Mouse (Mus musculus) heart, adult 8-10 months (tissue): ENCODE measurements around the gene Wipi1. TPM values are rescaled to one million over a fixed set of nuclear protein-coding genes. Genes with fewer than 3 reads are reported as not detected.
A peak's percentile ranks its signal among the peaks of the same experiment; 100 is the strongest.

Experiments used
- DNase-seq: peaks from one replicate; pipeline ENCODE4 v3.0.0; 2022; ENCODE audit warnings: low spot score
- total RNA-seq, 4 experiments: library from RNA; stranded (reverse); gene quantifications; 2 replicates each; pipeline ENCODE4 v1.2.4; 2022

The Wipi1 gene
- total RNA-seq, 4 experiments from 2014 or later, result 110 to 141 (median 120) TPM

- DNase-seq, result no peak
These were observed 31.8 kb downstream of the Wipi1 start for GRCm38 (mm10) chr11:109579999-109580398.

DNA sequence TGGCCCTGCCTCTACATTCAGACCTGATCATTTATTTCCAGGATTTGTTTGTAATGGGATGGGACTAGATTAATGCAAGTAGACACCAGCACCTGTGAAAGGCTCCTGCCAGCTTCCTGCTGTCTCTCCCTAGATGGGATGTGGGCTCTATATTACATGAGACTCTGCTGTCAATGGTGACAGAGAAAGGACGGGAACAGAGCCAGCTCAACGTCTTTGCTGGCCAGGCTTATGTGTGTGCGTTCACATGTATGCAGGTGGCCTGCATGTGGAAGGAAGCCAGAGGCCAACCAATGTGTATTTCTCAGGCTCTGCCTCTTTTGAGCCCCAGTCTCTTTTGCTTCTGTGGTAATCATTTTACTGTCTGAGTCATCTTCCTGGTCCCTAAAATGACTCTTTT lies 33.2 kb downstream of the Wipi1 start:
- DNase-seq, result no peak

GRCm38 (mm10) chr11:109575832-109576231 lies 35.9 kb downstream of the Wipi1 start:
- DNase-seq, result no peak

- no peak for DNase-seq
These were observed 37.2 kb downstream of the Wipi1 start for GRCm38 (mm10) chr11:109574604-109575003.

DNA sequence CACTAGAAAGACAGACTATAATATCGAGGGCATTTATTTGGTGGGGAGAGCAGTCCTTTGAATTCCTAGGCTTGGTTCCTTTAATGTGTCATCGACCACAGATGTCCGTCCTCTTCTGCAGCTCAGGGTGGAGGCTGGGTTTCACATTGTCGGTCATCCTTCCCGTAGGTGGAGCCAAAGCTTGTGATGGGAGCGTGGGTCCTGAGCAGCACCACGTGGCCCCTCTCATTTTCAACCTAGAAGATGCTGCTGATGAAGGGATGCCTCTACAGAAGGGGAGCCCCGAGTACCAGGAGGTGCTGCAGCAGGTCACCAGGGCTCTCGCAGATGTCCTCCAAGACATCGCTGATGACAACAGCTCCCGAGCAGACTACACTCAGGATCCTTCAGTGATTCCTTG lies 39.7 kb downstream of the Wipi1 start:
- DNase-seq, result no peak

DNA sequence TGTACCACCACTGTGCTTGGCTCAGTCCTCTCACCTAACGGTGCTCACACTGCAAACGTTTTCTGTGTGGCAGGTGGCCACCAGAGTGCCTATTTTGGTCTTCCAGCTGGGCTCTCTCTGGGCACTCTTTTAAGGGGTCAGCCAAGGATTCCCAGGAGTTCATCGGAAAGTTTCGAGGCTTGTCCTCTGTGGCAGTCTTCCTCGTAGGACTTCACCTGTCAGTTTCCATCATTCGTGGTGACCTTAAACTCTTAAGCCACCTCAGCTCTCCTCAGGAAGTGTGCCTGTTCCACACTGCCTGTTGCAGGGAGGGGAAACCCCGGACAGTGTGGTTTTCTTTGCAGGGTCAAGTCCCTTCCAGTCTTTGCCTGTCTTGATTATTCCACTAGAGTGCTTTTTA lies 42.0 kb downstream of the Wipi1 start:
- peak; percentile 34 for DNase-seq

DNA sequence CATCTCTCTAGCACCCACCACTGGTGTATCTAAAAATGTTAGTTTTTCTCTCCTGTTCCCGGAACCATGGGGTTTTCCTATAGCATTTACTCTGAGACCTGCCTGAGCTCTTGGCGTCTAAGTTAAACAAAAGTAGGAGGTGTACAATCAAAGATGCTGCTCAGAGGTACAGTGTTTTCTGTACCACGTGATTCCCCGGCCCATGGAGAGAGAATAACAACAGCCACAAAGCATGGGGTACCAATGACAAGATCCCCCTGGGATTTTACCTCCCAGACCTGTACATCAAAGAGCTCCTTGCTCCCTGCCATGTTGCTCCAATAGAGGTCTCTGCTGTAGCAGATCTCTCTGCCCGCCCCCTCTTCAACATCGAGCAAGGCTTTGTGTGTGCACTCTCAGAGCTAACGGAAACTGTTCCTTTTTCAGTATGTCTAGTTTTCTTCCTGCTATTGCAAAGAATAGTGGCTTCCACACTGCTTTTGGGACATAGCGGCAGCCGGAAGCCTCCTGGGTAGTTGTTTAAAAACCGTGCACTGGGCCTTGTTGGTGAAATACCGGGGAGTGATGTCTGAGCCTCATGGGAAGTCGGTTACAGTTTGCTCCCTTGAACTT lies 42.7 kb downstream of the Wipi1 start:
- no peak for DNase-seq

GRCm38 (mm10) chr11:109564466-109565214 lies 47.1 kb downstream of the Wipi1 start:
- no peak for DNase-seq

- no peak for DNase-seq
These were observed 48.1 kb downstream of the Wipi1 start for GRCm38 (mm10) chr11:109563708-109564107.

DNA sequence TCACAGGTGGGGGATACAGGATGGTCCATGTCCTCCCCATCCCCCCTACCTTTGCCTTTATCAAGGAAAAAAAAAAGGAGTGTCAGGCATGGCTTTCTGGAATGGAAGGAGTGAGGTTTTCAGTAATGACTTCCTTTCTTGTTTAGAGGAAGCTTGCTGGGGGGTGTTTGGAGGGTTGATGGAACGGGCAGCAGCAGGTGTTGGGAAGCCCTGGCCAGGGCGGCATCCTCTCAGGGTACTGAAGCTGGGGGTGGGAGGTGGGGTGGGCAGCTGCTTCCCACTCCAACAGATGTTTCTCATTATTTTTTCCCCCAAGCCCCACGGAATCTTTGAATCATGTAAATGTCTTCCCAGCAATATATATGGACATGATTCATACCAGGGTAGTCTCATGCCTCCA lies 50.3 kb downstream of the Wipi1 start:
- DNase-seq, result no peak

- peak; percentile 55 for DNase-seq
These were observed 50.9 kb downstream of the Wipi1 start for GRCm38 (mm10) chr11:109560793-109561257.

DNA sequence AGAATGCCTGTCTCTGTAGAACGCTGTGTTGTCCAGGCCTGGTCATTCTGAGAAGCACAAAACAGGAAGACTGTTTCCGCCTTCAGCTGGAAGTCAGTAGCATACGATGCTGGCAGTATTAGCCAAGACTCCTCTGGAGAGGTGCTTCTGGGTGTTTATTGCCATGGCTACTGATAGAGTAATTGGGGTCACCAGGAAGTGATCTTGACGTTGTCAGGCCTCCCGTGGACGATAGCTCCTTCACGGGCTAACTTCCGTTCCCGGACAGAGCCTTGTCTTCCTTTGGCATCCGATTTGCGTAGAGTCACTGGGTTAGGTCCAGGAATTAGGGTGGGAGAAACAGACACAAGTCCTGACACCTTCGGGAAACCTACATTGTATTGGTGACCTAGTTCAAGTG lies 52.5 kb downstream of the Wipi1 start:
- peak; percentile 44 for DNase-seq

GRCm38 (mm10) chr11:109557419-109557818 lies 54.3 kb downstream of the Wipi1 start:
- no peak for DNase-seq

- DNase-seq, result no peak
These were observed 55.6 kb downstream of the Wipi1 start for GRCm38 (mm10) chr11:109556130-109556529.

DNA sequence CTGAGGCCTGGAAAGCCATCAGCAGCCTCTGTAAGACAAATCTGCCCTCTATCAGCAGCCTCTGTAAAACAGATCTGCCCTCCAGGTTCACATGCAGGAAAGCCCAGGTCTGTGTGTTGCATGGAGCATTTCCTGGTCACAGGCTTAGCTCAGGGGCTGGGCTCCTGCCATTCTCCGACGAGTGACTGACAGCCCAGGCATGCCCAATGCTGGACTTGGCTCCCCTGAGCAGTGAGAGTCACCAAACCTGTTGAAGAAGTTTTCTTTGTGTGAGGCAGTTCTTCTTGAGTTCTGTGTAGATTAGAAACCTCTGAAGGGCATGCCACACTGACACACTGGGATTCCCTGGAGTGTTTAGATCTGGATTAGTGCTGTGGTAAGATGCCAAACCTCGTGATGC lies 57.3 kb downstream of the Wipi1 start:
- no peak for DNase-seq

GRCm38 (mm10) chr11:109553921-109554320 lies 57.8 kb downstream of the Wipi1 start:
- DNase-seq, result no peak

DNA sequence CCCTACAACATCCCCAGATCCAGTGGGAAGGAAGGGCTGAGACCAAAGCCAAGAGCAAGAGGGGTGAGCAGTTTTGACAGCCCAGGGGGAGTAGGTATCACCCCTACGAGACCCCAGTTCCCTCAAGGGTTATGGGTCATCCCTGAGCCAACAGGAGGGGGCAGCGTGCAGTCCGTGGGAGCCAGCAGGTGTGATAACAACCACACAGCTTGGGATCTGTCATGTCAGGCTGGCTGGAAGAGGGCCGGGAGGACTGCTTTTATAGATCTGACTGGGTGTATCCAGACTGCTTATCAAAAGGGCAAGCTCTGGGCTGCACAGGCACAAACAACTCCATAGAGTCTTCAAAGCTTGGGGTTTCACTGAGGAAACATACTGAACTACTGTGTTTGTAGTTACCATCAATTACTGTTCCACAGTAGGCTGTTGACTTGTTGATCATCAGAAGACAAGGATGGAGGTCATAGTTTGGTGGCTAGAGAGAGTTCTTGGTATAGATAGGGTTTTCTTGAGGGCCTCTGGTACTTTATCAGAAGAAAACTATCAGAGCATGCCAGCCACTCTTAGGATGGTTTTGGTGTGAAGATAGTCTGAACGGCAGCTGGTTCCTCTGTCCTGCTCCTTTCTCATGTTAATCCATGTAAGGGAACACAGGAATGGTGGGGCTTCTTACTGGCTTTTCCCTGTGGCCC lies 62.0 kb downstream of the Wipi1 start:
- no peak for DNase-seq

DNA sequence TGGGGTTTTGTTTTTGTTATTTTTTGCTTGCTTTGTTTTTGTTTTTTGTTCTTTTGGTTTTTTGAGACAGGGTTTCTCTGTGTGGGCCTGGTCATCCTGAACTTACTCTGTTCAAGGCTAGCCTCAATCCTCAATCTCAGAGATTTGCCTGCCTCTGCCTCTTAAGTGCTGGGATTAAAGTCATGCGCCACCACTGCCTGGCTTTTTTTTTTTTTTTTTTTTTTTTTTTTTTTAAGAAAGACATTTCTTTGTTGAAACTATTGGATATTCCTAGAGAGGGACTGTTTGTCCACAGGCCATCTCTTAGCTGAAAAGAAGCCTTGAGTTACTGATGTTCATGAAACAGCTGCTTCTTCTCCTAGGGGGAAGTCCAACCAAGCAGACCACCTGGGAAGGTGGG lies 64.1 kb downstream of the Wipi1 start:
- no peak for DNase-seq

DNA sequence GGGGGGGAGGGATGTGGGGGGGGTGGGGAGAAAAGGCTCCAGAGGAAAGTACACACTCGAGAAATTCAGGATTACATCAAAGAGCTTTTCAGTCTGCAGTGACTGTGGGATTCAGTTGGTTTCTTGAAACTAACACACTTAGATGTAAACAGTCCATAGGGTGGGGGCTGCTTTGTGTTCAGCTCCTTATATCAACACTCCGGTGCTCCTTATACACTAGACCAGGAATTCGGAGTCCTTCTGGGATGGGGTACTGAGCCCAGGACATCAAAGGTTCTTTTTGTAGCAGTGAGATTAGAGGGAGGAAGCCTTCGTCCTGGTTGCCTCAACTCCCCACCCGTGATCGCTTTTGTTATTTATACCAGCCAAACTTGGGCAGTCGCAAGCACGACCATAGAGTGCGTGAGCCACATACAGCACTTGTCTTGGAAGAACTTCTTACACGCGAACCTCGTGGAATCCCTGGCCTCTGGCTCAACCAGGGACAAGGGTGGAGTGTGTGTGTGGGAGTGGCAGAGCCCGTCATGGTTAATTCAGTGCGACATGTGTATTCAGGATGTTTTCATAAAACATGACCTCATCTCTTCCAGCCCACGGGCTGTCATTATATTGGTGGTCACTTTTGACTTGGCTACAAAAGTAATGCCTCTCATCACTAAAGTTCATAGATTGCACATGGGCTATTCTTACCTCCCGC lies 65.3 kb downstream of the Wipi1 start:
- no peak for DNase-seq

DNA sequence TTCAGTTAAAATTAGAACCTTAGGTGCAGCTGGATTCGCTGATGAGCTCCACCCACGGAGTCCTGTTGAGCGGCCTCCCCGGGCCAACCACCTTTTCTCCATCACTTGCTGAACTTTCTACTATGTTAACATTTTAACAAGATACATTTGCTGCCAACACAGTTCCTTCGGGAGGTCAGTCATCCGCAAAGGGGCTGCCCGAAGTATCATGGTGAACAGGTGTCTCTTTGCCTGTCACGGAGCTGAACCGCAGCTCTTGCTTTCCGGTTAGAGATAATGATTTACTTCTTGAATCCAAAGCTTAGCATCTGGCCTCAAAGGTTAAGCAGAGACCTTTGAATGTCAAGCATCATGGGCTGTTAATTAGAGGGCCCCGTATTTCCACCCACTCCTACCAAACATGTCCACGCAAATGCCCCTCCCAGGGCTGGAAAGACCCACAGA lies 66.0 kb downstream of the Wipi1 start:
- no peak for DNase-seq

DNA sequence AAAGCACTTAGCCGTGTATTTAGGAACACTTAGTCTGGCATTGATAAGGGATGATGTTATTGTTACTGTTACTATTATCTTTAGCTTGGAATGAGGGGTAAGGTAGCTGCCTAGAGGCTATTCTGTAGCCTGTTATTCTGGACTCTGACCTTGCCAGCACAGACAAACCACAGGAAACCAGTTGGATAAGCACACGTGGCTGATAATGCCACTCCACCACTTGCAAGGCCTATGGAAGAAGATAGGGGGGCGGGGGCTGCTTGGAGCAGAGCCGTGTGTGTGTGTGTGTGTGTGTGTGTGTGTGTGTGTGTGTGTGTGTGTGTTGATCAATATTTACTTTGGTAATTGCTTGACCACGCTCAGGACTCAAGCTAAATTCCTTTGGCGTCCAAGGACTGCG lies 66.5 kb downstream of the Wipi1 start:
- DNase-seq, result no peak

- DNase-seq, result no peak
These were observed 67.3 kb downstream of the Wipi1 start for GRCm38 (mm10) chr11:109544432-109544831.
